Mouse (Mus musculus) c-Kit-positive CD71-negative TER-119-negative erythroid progenitor cells, embryonic 14.5 days (primary cell): ENCODE measurements around the gene Plekha1.

ENCODE experiments used
- DNase-seq: peaks from one replicate; pipeline ENCODE4 v3.0.0-alpha.2; 2013; ENCODE audit warnings: low read depth

Plekha1 gene

GRCm38 (mm10) chr7:130958551-130958950 is 93.0 kb downstream of the Plekha1 start:
- no peak for DNase-seq

- DNase-seq = no peak
Measured at GRCm38 (mm10) chr7:130959868-130960267, 94.3 kb downstream of the Plekha1 start.

GRCm38 (mm10) chr7:130961429-130961828 is 95.9 kb downstream of the Plekha1 start:
- DNase-seq = no peak
